Mouse (Mus musculus) liver, embryonic 18 days (tissue): Measurements from ENCODE around the gene Kitl. TPM values are rescaled to one million over a fixed set of nuclear protein-coding genes. Genes with fewer than 3 reads are reported as not detected.

ENCODE experiments used
- polyA plus RNA-seq: library from polyadenylated mRNA; depleted of rRNA; stranded (reverse); fragments of >200 nt; gene quantifications from 2 replicates; pipeline ENCODE4 v1.2.3, GENCODE M21; 2012; rRNA removed

The Kitl gene
- 2.7 and 3.1 TPM in 2 replicates for polyA plus RNA-seq

GRCm38 (mm10) chr10:100015370-100016325 lies at the start of gene Kitl:
TSS of gene Kitl (plus strand) at chr10:100015630.

